Mouse (Mus musculus): ENCODE measurements around the gene Gphb5.

DNA sequence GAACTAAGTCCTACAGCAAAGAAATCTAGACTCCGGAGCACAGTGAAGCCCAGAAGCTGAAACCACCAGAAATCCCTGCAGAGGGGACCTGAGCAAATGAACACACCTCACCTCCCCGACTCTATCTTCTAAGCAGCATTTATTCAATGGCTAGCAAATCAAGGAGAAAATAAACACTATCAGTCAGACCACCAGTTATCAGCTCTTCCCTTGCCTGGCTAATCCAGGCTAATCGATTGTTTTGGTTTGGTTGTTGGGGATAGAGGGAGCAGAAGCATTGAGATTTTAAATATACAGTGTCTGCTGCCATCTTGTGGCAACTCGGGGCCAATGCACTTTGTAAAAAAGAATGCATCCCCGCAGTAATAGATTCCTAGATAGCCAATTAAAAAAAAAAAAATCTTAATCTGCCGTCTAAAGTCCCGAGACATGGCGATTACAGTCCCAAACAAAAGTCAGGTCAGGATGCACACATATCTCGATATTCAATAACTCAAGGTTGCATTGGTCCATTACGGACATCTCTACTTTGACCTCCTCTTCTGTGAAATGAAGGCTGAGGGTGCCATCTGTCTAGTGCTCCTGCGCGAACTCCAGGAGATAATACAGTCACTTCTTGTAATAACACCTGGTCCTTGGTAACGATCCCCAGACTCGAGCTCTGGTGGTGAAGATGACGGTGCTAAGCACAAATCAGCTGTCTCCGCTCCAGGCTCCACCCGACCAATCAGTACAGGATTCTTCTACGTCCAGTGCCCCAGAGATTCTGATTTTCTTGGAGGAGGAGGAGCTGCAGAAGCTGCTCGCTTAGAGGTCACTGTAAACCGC is 27.1 kb downstream of the Gphb5 start:
- no peak for TF ChIP-seq POLR2A (IDR thresholded peaks at IDR 0.05; ENCODE audit: low read depth, low read length)
- no peak for TF ChIP-seq CTCF (IDR thresholded peaks at IDR 0.05; ENCODE audit: borderline replicate concordance, insufficient read depth, low read length)
